Mouse (Mus musculus) Patski (cell line): ENCODE results near the gene Mrpl50. TPM values are rescaled to one million over a fixed set of nuclear protein-coding genes. Genes with fewer than 3 reads are reported as not detected.
"Not testable (repeated sequence)": the region's sequence is repeated elsewhere in the genome, so short reads cannot be mapped to it uniquely, and the experiment has no call there.

Experiments used
- ATAC-seq: fragments of 100-300 bp; one replicate; pipeline ENCODE4 v1.8.0; 2021
- CTCF ChIA-PET: fragments of 350-600 bp; sonication (Branson Sonifier 250); formaldehyde crosslinking; loops from one replicate; lab custom pipeline; 2022; ENCODE audit warnings: inconsistent platforms; lab: Charles Lee
- POLR2A ChIA-PET: fragments of 350-600 bp; sonication (Branson Sonifier 250); formaldehyde crosslinking; loops from one replicate; lab custom pipeline; 2022; ENCODE audit warnings: antibody characterized with exemption, inconsistent platforms; lab: Charles Lee
- DNase-seq: peaks from one replicate; pipeline ENCODE4 v3.0.0-alpha.2; 2011; ENCODE audit warnings: low read depth, low spot score
- H3K27me3 ChIP-seq: fragments of 371-371 bp; one replicate; pipeline ENCODE4 v1.5.1; 2021
- CTCF ChIP-seq: fragments of 100-300 bp; IDR thresholded peaks from one replicate; pipeline ENCODE4 v1.5.1; 2021
- in situ Hi-C: fragments of 300-500 bp; cut with MboI; formaldehyde crosslinking; loops from 3 replicates; pipeline ENCODE4 v1.11.1; 2018; ENCODE audit warnings: low pct_unique_long_range_greater_than_20kb, mixed read lengths
- polyA plus RNA-seq: library from polyadenylated mRNA; unstranded; gene quantifications from one replicate; pipeline ENCODE4 v1.2.3, GENCODE M21; 2021

Gene Mrpl50
- polyA plus RNA-seq, 1 experiment from 2014 or later, result 24.8 TPM

- DNase-seq, result no peak
- in situ Hi-C loops, result no loop called here
- no peaks in the 10 kb centered on the region for H3K27me3 ChIP-seq
- no peak for TF ChIP-seq CTCF
- ATAC-seq, result no peak
- POLR2A ChIA-PET, result no interaction called here
- CTCF ChIA-PET, result no interaction called here
Observed at GRCm38 (mm10) chr4:49546026-49546425, 25.1 kb upstream of the Mrpl50 start.

- ChIA-PET POLR2A (no interaction called here), CTCF (no interaction called here)
- DNase-seq, result no peak
- no peak for TF ChIP-seq CTCF
- H3K27me3 ChIP-seq, result no peaks in the 10 kb centered on the region
- ATAC-seq, result no peak
- in situ Hi-C loops, result no loop called here
Observed at GRCm38 (mm10) chr4:49540966-49541365, 20.1 kb upstream of the Mrpl50 start.

- ChIA-PET POLR2A (no interaction called here), CTCF (interaction anchor here (0.9 kb wide), 1 partner anchor 12 kb away, joined by 3 read pairs; no protein-coding TSS in a partner anchor)
- no peaks in the 10 kb centered on the region for H3K27me3 ChIP-seq
- in situ Hi-C loops, result no loop called here
- no peak for TF ChIP-seq CTCF
- DNase-seq, result no peak
- no peak for ATAC-seq
Observed at GRCm38 (mm10) chr4:49539665-49540064, 18.8 kb upstream of the Mrpl50 start.

- TF ChIP-seq CTCF, result no peak
- CTCF ChIA-PET, result interaction anchor here (1.2 kb wide), 1 partner anchor 11 kb away, joined by 5 read pairs; no protein-coding TSS in a partner anchor
- POLR2A ChIA-PET, result no interaction called here
- in situ Hi-C loops, result no loop called here
- ATAC-seq (no peak), DNase-seq (no peak)
- H3K27me3 ChIP-seq, result no peaks in the 10 kb centered on the region
Observed at GRCm38 (mm10) chr4:49536671-49537070, 15.8 kb upstream of the Mrpl50 start.

GRCm38 (mm10) chr4:49535675-49536294 lies 14.9 kb upstream of the Mrpl50 start:
- in situ Hi-C loops, result no loop called here
- no peaks in the 10 kb centered on the region for H3K27me3 ChIP-seq
- ATAC-seq (no peak), DNase-seq (no peak)
- ChIA-PET CTCF (no interaction called here), POLR2A (no interaction called here)
- no peak for TF ChIP-seq CTCF

- no peak for ATAC-seq
- in situ Hi-C loops, result no loop called here
- POLR2A ChIA-PET, result no interaction called here
- DNase-seq, result no peak
- CTCF ChIA-PET, result no interaction called here
- no peaks in the 10 kb centered on the region for H3K27me3 ChIP-seq
- TF ChIP-seq CTCF, result no peak
Observed at GRCm38 (mm10) chr4:49535036-49535435, 14.1 kb upstream of the Mrpl50 start.

- in situ Hi-C loops, result no loop called here
- ChIA-PET CTCF (interaction anchor here (0.7 kb wide), 1 partner anchor 45 kb away, joined by 3 read pairs; no protein-coding TSS in a partner anchor), POLR2A (no interaction called here)
- TF ChIP-seq CTCF, result no peak
- no peaks in the 10 kb centered on the region for H3K27me3 ChIP-seq
- DNase-seq (no peak), ATAC-seq (no peak)
Observed at GRCm38 (mm10) chr4:49522576-49522975, 1.7 kb upstream of the Mrpl50 start.

- no peaks in the 10 kb centered on the region for H3K27me3 ChIP-seq
- CTCF ChIA-PET, result no interaction called here
- ATAC-seq (peak; percentile 51), DNase-seq (no peak)
- in situ Hi-C loops, result no loop called here
- no peak for TF ChIP-seq CTCF
- POLR2A ChIA-PET, result interaction anchor here (0.7 kb wide), 1 partner anchor 58 kb away, joined by 3 read pairs; no protein-coding TSS in a partner anchor
Observed at GRCm38 (mm10) chr4:49521346-49521745, 453 bp upstream of the Mrpl50 start.

GRCm38 (mm10) chr4:49519476-49519875 lies 1.4 kb downstream of the Mrpl50 start:
- in situ Hi-C loops, result no loop called here
- no peaks in the 10 kb centered on the region for H3K27me3 ChIP-seq
- CTCF ChIA-PET, result no interaction called here
- POLR2A ChIA-PET, result no interaction called here
- no peak for DNase-seq
- no peak for ATAC-seq
- TF ChIP-seq CTCF, result no peak

GRCm38 (mm10) chr4:49514441-49514840 lies 6.5 kb downstream of the Mrpl50 start:
- ChIA-PET CTCF (no interaction called here), POLR2A (no interaction called here)
- no peak for ATAC-seq
- in situ Hi-C loops, result no loop called here
- DNase-seq, result no peak
- H3K27me3 ChIP-seq, result no peaks in the 10 kb centered on the region
- TF ChIP-seq CTCF, result no peak

- POLR2A ChIA-PET, result no interaction called here
- ATAC-seq (no peak), DNase-seq (no peak)
- CTCF ChIA-PET, result no interaction called here
- in situ Hi-C loops, result no loop called here
- no peaks in the 10 kb centered on the region for H3K27me3 ChIP-seq
- no peak for TF ChIP-seq CTCF
Observed at GRCm38 (mm10) chr4:49512636-49513035, 8.3 kb downstream of the Mrpl50 start.

- DNase-seq, POLR2A ChIA-PET, H3K27me3 ChIP-seq, in situ Hi-C loops, CTCF ChIA-PET: not testable (repeated sequence)
- peak; percentile 39 for ATAC-seq
Observed at GRCm38 (mm10) chr4:49510236-49510835, 10.6 kb downstream of the Mrpl50 start.
